Mouse (Mus musculus) heart, embryonic 14.5 days (tissue): ENCODE data around the gene Foxe3. TPM values are rescaled to one million over a fixed set of nuclear protein-coding genes. Genes with fewer than 3 reads are reported as not detected.
A peak's percentile ranks its signal among the peaks of the same experiment; 100 is the strongest.

Experiments
- ATAC-seq: fragments of 200-750 bp; cut with Nextera tagmentation; 2 replicates; pipeline ENCODE4 v1.8.0; 2017; ENCODE audit warnings: low read depth, moderate TSS enrichment; ENCODE audit not compliant: insufficient number of reproducible peaks, insufficient read depth, low FRiP score
- H3K27ac ChIP-seq, 2 experiments: fragments of 200-500 bp in 1 of 2; fragments of 300-500 bp in 1 of 2; sonication (generic) in 1 of 2; replicated peaks in 1 of 2; 2 replicates each; pipeline ENCODE4 v1.5.1; 2012 to 2014; ENCODE audit warnings: low read depth in 2 of 2, low read length in 2 of 2, control low read depth in 1 of 2, mild to moderate bottlenecking in 1 of 2, mixed read lengths in 1 of 2; ENCODE audit not compliant: control insufficient read depth in 1 of 2, insufficient read depth in 1 of 2
- H3K27me3 ChIP-seq: fragments of 300-500 bp; sonication (generic); 2 replicates; pipeline ENCODE4 v1.6.1; 2014; ENCODE audit warnings: mild to moderate bottlenecking, low read length, control low read depth; ENCODE audit not compliant: control insufficient read depth, insufficient read depth
- H3K36me3 ChIP-seq: fragments of 300-500 bp; sonication (generic); 2 replicates; pipeline ENCODE4 v1.6.1; 2014; ENCODE audit warnings: mild to moderate bottlenecking, control low read depth, low read length, mixed read lengths; ENCODE audit not compliant: control insufficient read depth, insufficient read depth
- H3K4me1 ChIP-seq, 2 experiments: fragments of 200-500 bp in 1 of 2; fragments of 300-500 bp in 1 of 2; sonication (generic) in 1 of 2; 2 replicates each; pipeline ENCODE4 v1.6.1; 2012 to 2014; ENCODE audit warnings: low read length in 2 of 2, control low read depth in 1 of 2, mixed read lengths in 1 of 2; ENCODE audit not compliant: control insufficient read depth in 2 of 2, insufficient read depth in 2 of 2
- H3K4me2 ChIP-seq: fragments of 300-500 bp; sonication (generic); 2 replicates; pipeline ENCODE4 v1.6.1; 2014; ENCODE audit warnings: mild to moderate bottlenecking, low read length
- H3K4me3 ChIP-seq, 2 experiments: fragments of 200-500 bp in 1 of 2; fragments of 300-500 bp in 1 of 2; sonication (generic) in 1 of 2; 2 replicates each; pipeline ENCODE4 v1.5.1; 2012 to 2014; ENCODE audit warnings: low read length in 2 of 2, mild to moderate bottlenecking in 2 of 2, control low read depth in 1 of 2, low read depth in 1 of 2, moderate library complexity in 1 of 2; ENCODE audit not compliant: control insufficient read depth in 1 of 2, insufficient read depth in 1 of 2
- H3K9ac ChIP-seq: fragments of 300-500 bp; sonication (generic); 2 replicates; pipeline ENCODE4 v1.6.1; 2014; ENCODE audit warnings: mild to moderate bottlenecking, low read length
- H3K9me3 ChIP-seq: fragments of 300-500 bp; sonication (generic); 2 replicates; pipeline ENCODE4 v1.6.1; 2016; ENCODE audit warnings: low read length, control low read depth; ENCODE audit not compliant: control insufficient read depth
- WGBS: fragments of 180-500 bp; shearing (Covaris S2); extraction: QIAGEN DNeasy Blood & Tissue Kit; methylation state at CpG from one replicate; pipeline ENCODE4 v1.1.7; 2014; 5-methylcytosine and 5-hydroxymethylcytosine counted together
- polyA plus RNA-seq: library from polyadenylated mRNA; unstranded; fragments of >200 nt; fragmentation: Nextera tagmentation; extraction: Ambion mirVana; gene quantifications from 2 replicates; pipeline ENCODE4 v1.2.1, GENCODE M21; 2014

Foxe3 gene
- polyA plus RNA-seq, 1 experiment from 2014 or later, result not detected

- no peak for ATAC-seq
- no peak overlapping the region for H3K27ac ChIP-seq
- 1% methylated on average over 73 of the region's 74 CpGs for WGBS
- H3K4me2 ChIP-seq, result peak overlapping the region; percentile 91
- H3K9me3 ChIP-seq, result no peaks in the 10 kb centered on the region
- H3K27me3 ChIP-seq, result peaks cover 97% of the 10 kb centered on the region
- no peak overlapping the region for H3K9ac ChIP-seq
- H3K36me3 ChIP-seq, result no peaks in the 10 kb centered on the region
- H3K4me3 ChIP-seq, result peak overlapping the region; percentile 54 to 59; a peak in 3 of 4 replicates
- H3K4me1 ChIP-seq, result peaks cover 3 to 6% of the 10 kb centered on the region in 2 experiments; a peak in 3 of 4 replicates
Observed at GRCm38 (mm10) chr4:114907056-114907917, 18.5 kb downstream of the Foxe3 start.

- no peak overlapping the region for H3K4me3 ChIP-seq
- H3K4me2 ChIP-seq, result no peak overlapping the region
- 16% methylated on average over 10 of the region's 10 CpGs for WGBS
Observed at GRCm38 (mm10) chr4:114905969-114906680, 19.7 kb downstream of the Foxe3 start.

GRCm38 (mm10) chr4:114905501-114905900, 20.3 kb downstream of the Foxe3 start:
- no peak overlapping the region for H3K4me3 ChIP-seq
- H3K9me3 ChIP-seq, result no peaks in the 10 kb centered on the region
- H3K4me1 ChIP-seq, result peaks cover 3 to 6% of the 10 kb centered on the region in 2 experiments; a peak in 3 of 4 replicates
- H3K27me3 ChIP-seq, result peaks cover 97% of the 10 kb centered on the region
- H3K36me3 ChIP-seq, result no peaks in the 10 kb centered on the region
- no peak overlapping the region for H3K27ac ChIP-seq
- ATAC-seq, result no peak
- H3K4me2 ChIP-seq, result no peak overlapping the region
- no peak overlapping the region for H3K9ac ChIP-seq
- 56% methylated on average over 3 of the region's 3 CpGs for WGBS

More at GRCm38 (mm10) chr4:114905969-114906680, 19.7 kb downstream of the Foxe3 start:
- no peaks in the 10 kb centered on the region for H3K9me3 ChIP-seq
- H3K4me1 ChIP-seq, result peaks cover 3 to 6% of the 10 kb centered on the region in 2 experiments; a peak in 3 of 4 replicates
- ATAC-seq, result no peak
- H3K27me3 ChIP-seq, result peaks cover 97% of the 10 kb centered on the region
- H3K9ac ChIP-seq, result no peak overlapping the region
- H3K36me3 ChIP-seq, result no peaks in the 10 kb centered on the region
- no peak overlapping the region for H3K27ac ChIP-seq

DNA sequence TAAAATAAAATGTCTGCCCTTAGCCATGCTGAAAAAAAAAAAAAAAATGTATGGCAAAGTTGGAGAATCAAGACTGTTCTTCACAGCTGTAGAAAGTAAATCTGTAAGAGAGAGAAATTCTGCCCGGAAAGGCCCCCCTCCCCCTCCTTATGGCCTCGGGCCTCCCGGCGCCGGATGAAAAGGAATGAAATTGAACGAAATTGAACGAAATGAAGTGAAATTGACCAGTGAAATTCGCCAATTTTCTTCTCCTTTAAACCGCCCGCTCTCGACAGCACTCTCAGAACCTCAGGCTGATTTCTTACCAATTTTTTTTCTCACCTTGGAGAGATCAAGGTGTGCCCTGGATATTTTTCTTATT, 22.4 kb downstream of the Foxe3 start:
- H3K27ac ChIP-seq, result no peak overlapping the region
- H3K36me3 ChIP-seq, result no peaks in the 10 kb centered on the region
- no peak overlapping the region for H3K4me2 ChIP-seq
- no peak overlapping the region for H3K4me3 ChIP-seq
- no peak overlapping the region for H3K9ac ChIP-seq
- H3K4me1 ChIP-seq, result peaks cover 0 to 6% of the 10 kb centered on the region in 2 experiments; a peak in 3 of 4 replicates
- H3K9me3 ChIP-seq, result no peaks in the 10 kb centered on the region
- ATAC-seq, result no peak
- WGBS, result 3% methylated on average over 11 of the region's 11 CpGs
- peaks cover 99% of the 10 kb centered on the region for H3K27me3 ChIP-seq

DNA sequence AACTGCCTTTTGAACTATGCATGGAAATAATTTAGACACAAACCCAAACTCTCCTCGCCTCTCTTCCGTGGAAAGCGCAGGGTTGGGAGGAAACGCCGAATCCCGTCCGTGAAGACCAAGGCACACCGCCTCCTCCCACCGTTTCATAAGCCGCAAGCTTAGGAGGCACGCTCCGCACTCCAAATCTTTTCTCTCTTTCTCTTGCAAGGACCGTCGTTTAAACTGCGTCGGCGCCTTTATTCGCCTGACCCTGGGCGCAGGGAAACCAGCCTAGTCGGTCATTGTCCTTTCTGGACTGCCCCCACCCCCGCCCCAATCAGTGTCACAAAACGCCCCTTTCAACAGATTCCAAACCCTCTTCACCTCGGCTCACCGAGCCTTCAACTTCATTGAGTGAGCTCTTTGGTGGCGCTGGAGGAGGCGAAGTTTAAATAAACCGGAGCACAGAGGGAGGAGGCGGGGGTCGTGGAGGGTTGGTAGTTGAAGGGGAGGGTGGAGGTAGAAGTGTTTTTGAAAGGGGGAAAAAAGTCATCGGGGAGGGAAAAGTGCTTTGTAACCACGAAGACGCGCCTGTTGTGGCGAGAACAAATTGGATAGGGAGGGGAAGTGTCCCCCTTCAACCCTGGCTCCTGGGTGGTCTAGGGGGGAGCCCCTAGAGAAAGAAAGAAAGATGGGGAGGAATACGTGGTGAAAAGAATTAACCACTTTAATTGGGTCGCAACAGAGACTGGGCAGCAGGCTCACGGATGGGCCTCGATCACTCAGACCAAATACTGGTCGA, 23.0 kb downstream of the Foxe3 start:
- H3K4me3 ChIP-seq, result no peak overlapping the region
- H3K27ac ChIP-seq, result no peak overlapping the region
- H3K27me3 ChIP-seq, result peaks cover 99% of the 10 kb centered on the region
- H3K9me3 ChIP-seq, result no peaks in the 10 kb centered on the region
- H3K4me1 ChIP-seq, result peaks cover 0 to 5% of the 10 kb centered on the region in 2 experiments; a peak in 3 of 4 replicates
- H3K36me3 ChIP-seq, result no peaks in the 10 kb centered on the region
- H3K9ac ChIP-seq, result no peak overlapping the region
- 2% methylated on average over 39 of the region's 39 CpGs for WGBS
- no peak for ATAC-seq
- H3K4me2 ChIP-seq, result no peak overlapping the region

DNA sequence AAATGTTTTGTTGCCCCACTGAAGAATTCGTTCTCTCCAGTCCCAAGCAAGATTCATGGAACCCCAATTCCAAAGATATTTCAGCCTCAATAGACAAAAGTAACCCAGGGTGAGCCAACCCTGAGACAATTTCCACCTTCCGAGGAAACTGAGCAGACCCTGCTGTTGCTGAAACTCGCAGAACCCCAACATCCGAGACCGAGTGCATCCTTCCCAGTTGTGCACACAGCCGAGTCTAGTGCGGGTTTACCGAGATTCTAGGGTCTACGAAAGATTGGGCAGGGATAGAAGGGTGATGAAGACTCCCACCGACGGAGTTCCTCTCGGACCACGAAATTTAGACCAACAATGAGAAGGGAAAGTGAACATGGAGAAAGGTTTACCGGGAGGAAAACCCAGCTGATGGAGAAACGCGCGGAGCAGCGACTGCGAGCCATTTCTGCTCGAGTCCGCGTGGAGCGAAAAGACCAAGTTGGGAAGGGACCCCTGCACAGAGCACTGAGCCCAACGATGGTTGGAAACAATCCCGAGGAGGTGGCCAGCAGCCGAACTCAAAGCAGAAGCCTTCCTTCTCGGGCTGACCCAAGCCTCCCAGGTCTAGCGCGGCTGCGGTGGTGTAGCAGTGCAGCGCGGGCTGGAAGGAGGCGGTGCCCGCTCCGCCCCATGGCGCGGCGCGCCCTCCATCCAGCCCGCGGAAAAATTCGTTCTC, 24.0 kb downstream of the Foxe3 start:
- no peaks in the 10 kb centered on the region; a peak in 1 of 4 replicates for H3K4me1 ChIP-seq
- H3K4me3 ChIP-seq, result no peak overlapping the region
- H3K9me3 ChIP-seq, result no peaks in the 10 kb centered on the region
- H3K4me2 ChIP-seq, result no peak overlapping the region
- no peaks in the 10 kb centered on the region for H3K36me3 ChIP-seq
- no peak overlapping the region for H3K27ac ChIP-seq
- 2% methylated on average over 42 of the region's 42 CpGs for WGBS
- peaks cover 99% of the 10 kb centered on the region for H3K27me3 ChIP-seq
- no peak for ATAC-seq
- H3K9ac ChIP-seq, result no peak overlapping the region
